Mouse (Mus musculus) G1E-ER4 (cell line): ENCODE measurements around the gene Agrp. TPM values are rescaled to one million over a fixed set of nuclear protein-coding genes. Genes with fewer than 3 reads are reported as not detected.

Source experiments
- GATA1 ChIP-seq: IDR thresholded peaks from one replicate; pipeline ENCODE4 v1.8.0; 2012; ENCODE audit warnings: low read length, inconsistent platforms
- polyA plus RNA-seq: library from polyadenylated mRNA; stranded (reverse); fragments of >175 nt; gene quantifications from 2 replicates; pipeline ENCODE4 v1.2.3, GENCODE M21; 2012

Gene Agrp
- polyA plus RNA-seq, 1 experiment = 0.10 TPM

GRCm38 (mm10) chr8:105575538-105575937, 61.7 kb downstream of the Agrp start:
- no peak for TF ChIP-seq GATA1

GRCm38 (mm10) chr8:105574741-105575140, 62.5 kb downstream of the Agrp start:
- TF ChIP-seq GATA1 = no peak

- no peak for TF ChIP-seq GATA1
Measured at GRCm38 (mm10) chr8:105573427-105573826, 63.8 kb downstream of the Agrp start.

- TF ChIP-seq GATA1 = no peak
Measured at GRCm38 (mm10) chr8:105571810-105572209, 65.4 kb downstream of the Agrp start.

- no peak for TF ChIP-seq GATA1
Measured at GRCm38 (mm10) chr8:105566703-105567595, 70.2 kb downstream of the Agrp start.

GRCm38 (mm10) chr8:105565952-105566702, 71.1 kb downstream of the Agrp start, which contains the start of gene Atp6v0d1:
Atp6v0d1 (minus strand) TSS chr8:105566047.
- TF ChIP-seq GATA1 = no peak

- no peak for TF ChIP-seq GATA1
Measured at GRCm38 (mm10) chr8:105565401-105565881, 71.8 kb downstream of the Agrp start.

GRCm38 (mm10) chr8:105563871-105564270, 73.3 kb downstream of the Agrp start:
- TF ChIP-seq GATA1 = no peak

GRCm38 (mm10) chr8:105562863-105563262, 74.3 kb downstream of the Agrp start:
- no peak for TF ChIP-seq GATA1

- no peak for TF ChIP-seq GATA1
Measured at GRCm38 (mm10) chr8:105555230-105555629, 82.0 kb downstream of the Agrp start.

GRCm38 (mm10) chr8:105554087-105554486, 83.1 kb downstream of the Agrp start:
- TF ChIP-seq GATA1 = no peak

GRCm38 (mm10) chr8:105552824-105553223, 84.4 kb downstream of the Agrp start:
- no peak for TF ChIP-seq GATA1

- no peak for TF ChIP-seq GATA1
Measured at GRCm38 (mm10) chr8:105552032-105552431, 85.2 kb downstream of the Agrp start.

GRCm38 (mm10) chr8:105550083-105550482, 87.1 kb downstream of the Agrp start:
- no peak for TF ChIP-seq GATA1

GRCm38 (mm10) chr8:105549506-105549905, 87.7 kb downstream of the Agrp start:
- no peak for TF ChIP-seq GATA1
